Mouse (Mus musculus) adrenal gland, postnatal 25 days (tissue): ENCODE data around the gene Prkcb. TPM values are rescaled to one million over a fixed set of nuclear protein-coding genes. Genes with fewer than 3 reads are reported as not detected.

Experiments
- total RNA-seq: library from RNA; stranded (reverse); gene quantifications from 2 replicates; pipeline ENCODE4 v1.2.3, GENCODE M21; 2021

Prkcb gene
- total RNA-seq, 1 experiment from 2014 or later: 10.7 TPM

Other genes with a start within 250 kb of the Prkcb start
- gene Ubfd1, start 221.6 kb upstream of the Prkcb start, total RNA-seq: 53.2 and 56.1 TPM in 2 replicates
- gene Ears2, start 221.5 kb upstream of the Prkcb start, total RNA-seq: 18.5 and 19.7 TPM in 2 replicates
- 407 and 491 TPM in 2 replicates for gene Ndufab1, start 186.9 kb upstream of the Prkcb start, total RNA-seq
- 2.8 and 3.2 TPM in 2 replicates for gene Palb2, start 155.8 kb upstream of the Prkcb start, total RNA-seq
- gene Dctn5, start 155.7 kb upstream of the Prkcb start, total RNA-seq: 60.0 and 77.0 TPM in 2 replicates
- 8.1 and 10.2 TPM in 2 replicates for gene Plk1, start 129.3 kb upstream of the Prkcb start, total RNA-seq
- gene Ern2, start 102.5 kb upstream of the Prkcb start, total RNA-seq: 0.15 TPM in 1 of 2 replicates, not detected in the other
- gene Chp2, start 69.3 kb upstream of the Prkcb start, total RNA-seq: 0.62 and 1.6 TPM in 2 replicates